9 mouse cellular contexts compared by ENCODE assay signal in genomic region chr1:91054074-91054471, GRCm38 (mm10). TPM values are rescaled to one million over a fixed set of nuclear protein-coding genes. Genes with fewer than 3 reads are reported as not detected.
DNase-seq lines count a peak whose midpoint lies in the region; ATAC-seq and TF ChIP-seq lines count a peak whose summit lies in the region.
"Had no signal": no experiment of that assay in that cellular context is flagged by ENCODE, and none has a peak within 500 bp of the region (broad histone marks: within the 10 kb centered on the region; RNA-seq: fewer than 3 reads in every experiment).

No protein-coding gene starts in this region.

- peak overlapping the region; percentile 57 for H3K4me3 ChIP-seq in heart, embryonic 12.5 days
- peak overlapping the region; percentile 72 to 80 for H3K4me3 ChIP-seq in MEL (ENCODE audit: control insufficient read depth in 1 of 2, insufficient read depth in 1 of 2, low read depth in 2 of 2, low read length in 2 of 2)
- peak overlapping the region; percentile 56; the same call in 1 of the 2 replicates for H3K4me3 ChIP-seq in hindbrain, embryonic 16.5 days (ENCODE audit: low read length)

- intact Hi-C loops in heart, postnatal 10 days (cut with DNase I) = loop anchor here (5.0 kb wide), 1 partner anchor 52 kb away; no protein-coding TSS in a partner anchor

- H3K36me3 ChIP-seq in heart, embryonic 12.5 days = no peaks in the 10 kb centered on the region
- peaks cover 0 to 18% of the 10 kb centered on the region in 2 experiments; a peak in 2 of 4 replicates for H3K36me3 ChIP-seq in MEL (ENCODE audit: control insufficient read depth in 1 of 2, insufficient read depth in 2 of 2, low read length in 2 of 2)
- no peaks in the 10 kb centered on the region for H3K36me3 ChIP-seq in hindbrain, embryonic 16.5 days (ENCODE audit: control insufficient read depth, insufficient read depth, low read length)

- peak overlapping the region; percentile 71 for H3K9ac ChIP-seq in heart, embryonic 12.5 days
- peak overlapping the region; percentile 74 for H3K9ac ChIP-seq in MEL (ENCODE audit: control insufficient read depth, low read depth, low read length, poor library complexity, severe bottlenecking)
- H3K9ac ChIP-seq in hindbrain, embryonic 16.5 days (ENCODE audit: low read depth, low read length) = no peak overlapping the region; the same call in 1 of the 2 replicates

- WGBS in heart, embryonic 12.5 days = 29% methylated on average over 10 of the region's 10 CpGs
- WGBS in hindbrain, embryonic 16.5 days = 61% methylated on average over 10 of the region's 10 CpGs

- no peak for ATAC-seq in heart, embryonic 12.5 days (ENCODE audit: insufficient number of reproducible peaks, low FRiP score)
- no peak for ATAC-seq in hindbrain, embryonic 16.5 days

- peaks cover 17% of the 10 kb centered on the region for H3K79me2 ChIP-seq in MEL (ENCODE audit: control insufficient read depth, insufficient read depth, low read length, poor library complexity)

- H3K27ac ChIP-seq in heart, embryonic 12.5 days (ENCODE audit: poor library complexity, severe bottlenecking) = peak overlapping the region; percentile 90
- no peak overlapping the region; the same call in 1 of the 2 replicates for H3K27ac ChIP-seq in MEL (ENCODE audit: control insufficient read depth, low read depth, low read length)
- no peak overlapping the region for H3K27ac ChIP-seq in hindbrain, embryonic 16.5 days (ENCODE audit: low read depth, low read length)

- TF ChIP-seq RAD21 in MEL (IDR thresholded peaks at IDR 0.05; ENCODE audit: low read depth, low read length) = no peak

- no peak for TF ChIP-seq CTCF in MEL (IDR thresholded peaks at IDR 0.05 in 2 of 3, conservative IDR thresholded peaks at IDR 0.05 in 1 of 3; ENCODE audit: control insufficient read depth in 1 of 3, insufficient read depth in 1 of 3, low read depth in 2 of 3, low read length in 3 of 3, poor library complexity in 1 of 3, severe bottlenecking in 1 of 3)

- TF ChIP-seq POLR2A in MEL (IDR thresholded peaks at IDR 0.05; ENCODE audit: control insufficient read depth in 1 of 2, insufficient read depth in 1 of 2, low read depth in 1 of 2, low read length in 2 of 2, poor library complexity in 1 of 2) = no peak

- peak overlapping the region; percentile 80 for H3K4me2 ChIP-seq in heart, embryonic 12.5 days
- peak overlapping the region; percentile 98 for H3K4me2 ChIP-seq in hindbrain, embryonic 16.5 days (ENCODE audit: low read length)

- no peak for DNase-seq in heart, postnatal 10 days
- no peak for DNase-seq in MEL (ENCODE audit: low read depth, low spot score)
- peak; percentile 86 for DNase-seq in lung, postnatal 36 days
- DNase-seq in retina, postnatal 1 day = no peak
- DNase-seq in left cerebral cortex, adult 11 months (ENCODE audit: low spot score) = no peak
- DNase-seq in gastrocnemius, postnatal 10 days = no peak
- DNase-seq: right cerebral cortex, adult 18-20 months had no signal

- H3K9me3 ChIP-seq in heart, embryonic 12.5 days (replicated peaks) = no peaks in the 10 kb centered on the region
- H3K9me3 ChIP-seq in MEL (replicated peaks; ENCODE audit: insufficient read depth, low read length) = no peaks in the 10 kb centered on the region
- no peaks in the 10 kb centered on the region for H3K9me3 ChIP-seq in hindbrain, embryonic 16.5 days (ENCODE audit: control insufficient read depth, low read length)

- no peaks in the 10 kb centered on the region for H3K27me3 ChIP-seq in heart, embryonic 12.5 days (replicated peaks)
- no peaks in the 10 kb centered on the region for H3K27me3 ChIP-seq in MEL (ENCODE audit: control insufficient read depth in 1 of 2, insufficient read depth in 2 of 2, low read length in 2 of 2)
- H3K27me3 ChIP-seq in hindbrain, embryonic 16.5 days (replicated peaks; ENCODE audit: control insufficient read depth, insufficient read depth, low read length) = no peaks in the 10 kb centered on the region

- peaks cover 78% of the 10 kb centered on the region for H3K4me1 ChIP-seq in heart, embryonic 12.5 days (replicated peaks)
- H3K4me1 ChIP-seq in MEL (ENCODE audit: control insufficient read depth in 1 of 2, insufficient read depth in 2 of 2, low read length in 2 of 2) = peaks cover 2 to 36% of the 10 kb centered on the region in 2 experiments; a peak in 3 of 4 replicates
- H3K4me1 ChIP-seq in hindbrain, embryonic 16.5 days (ENCODE audit: control insufficient read depth, insufficient read depth, low read depth, low read length) = peaks cover 14% of the 10 kb centered on the region

- no peak for TF ChIP-seq EP300 in MEL (IDR thresholded peaks at IDR 0.05; ENCODE audit: low read depth in 1 of 2, low read length in 2 of 2)

TF ChIP-seq in MEL, 35 proteins besides CTCF, POLR2A, EP300 and RAD21:
- TF ChIP-seq NELFE (IDR thresholded peaks at IDR 0.05; ENCODE audit: low read depth, low read length) = peak; percentile 27; the same call in 1 of the 2 replicates
- TF ChIP-seq POLR2AphosphoS5 (IDR thresholded peaks at IDR 0.05; ENCODE audit: borderline replicate concordance, low read depth, low read length) = no peak
- TF ChIP-seq SIN3A (IDR thresholded peaks at IDR 0.05; ENCODE audit: low read length) = no peak
- TF ChIP-seq RCOR1 (IDR thresholded peaks at IDR 0.05; ENCODE audit: low read depth, low read length) = no peak
- TF ChIP-seq TCF12 (IDR thresholded peaks at IDR 0.05; ENCODE audit: low read depth, low read length) = no peak
- TF ChIP-seq MYC (IDR thresholded peaks at IDR 0.05; ENCODE audit: low read depth, low read length) = no peak
- TF ChIP-seq MAFK (IDR thresholded peaks at IDR 0.05; ENCODE audit: borderline replicate concordance, low read depth, low read length) = no peak
- TF ChIP-seq MAZ (IDR thresholded peaks at IDR 0.05; ENCODE audit: low read depth, low read length) = peak; percentile 36; the same call in 1 of the 2 replicates
- TF ChIP-seq GABPA (IDR thresholded peaks at IDR 0.05; ENCODE audit: low read depth, low read length) = no peak
- no peak for TF ChIP-seq GATA1 (IDR thresholded peaks at IDR 0.05; ENCODE audit: low read depth, low read length)
- TF ChIP-seq JUND (IDR thresholded peaks at IDR 0.05; ENCODE audit: low read depth, low read length) = no peak
- no peak for TF ChIP-seq CHD1 (IDR thresholded peaks at IDR 0.05; ENCODE audit: low read depth, low read length)
TF ChIP-seq in MEL: peak in this region for 2.

RNA-seq across cellular contexts. Expression of gene Lrrfip1, which starts 55.5 kb away (rescaled TPM):
- 151 and 161 TPM in 2 replicates for polyA plus RNA-seq in heart, embryonic 12.5 days (2016; fragmentation: Nextera tagmentation; extraction: Ambion mirVana)
- total RNA-seq in heart, postnatal 10 days (2021) = 100 to 1,000 TPM; 172 to 186 TPM
- total RNA-seq in MEL (2012; rRNA removed) = 12.9 and 13.9 TPM in 2 replicates
- 10 to 100 TPM in 1 of 2 experiments, not detected in 1; 15.4 TPM for polyA plus RNA-seq in MEL (2012; ENCODE audit: insufficient read depth in 1 of 2, insufficient read length in 2 of 2, low read depth in 1 of 2, low replicate concordance in 2 of 2, missing spikeins in 1 of 2)
- 40.9 and 43.3 TPM in 2 replicates for polyA plus RNA-seq in hindbrain, embryonic 16.5 days (2015; fragmentation: Nextera tagmentation; extraction: Ambion mirVana)
- total RNA-seq in gastrocnemius, postnatal 10 days (2021) = 100 to 1,000 TPM; 247 to 265 TPM

Comparison
In these comparisons a context has a peak if more than half of its experiments do, and no peak if none do; other contexts are left out.
1. RNA of gene Lrrfip1, which starts 55.5 kb away (total RNA-seq): 247 to 265 TPM in gastrocnemius, postnatal 10 days and 172 to 186 TPM in heart, postnatal 10 days; 12.9 to 13.9 TPM in MEL; every median in the first group is over 10 times any median in the second.
2. Peak in every context shown above with its lines, with median percentiles within 50 percentile points of each other: H3K4me3 ChIP-seq.